Mouse (Mus musculus) heart, embryonic 14.5 days (tissue): ENCODE data around the gene Sgcb. TPM values are rescaled to one million over a fixed set of nuclear protein-coding genes. Genes with fewer than 3 reads are reported as not detected.
A peak's percentile ranks its signal among the peaks of the same experiment; 100 is the strongest.

Experiments used
- ATAC-seq: fragments of 200-750 bp; cut with Nextera tagmentation; 2 replicates; pipeline ENCODE4 v1.8.0; 2017; ENCODE audit warnings: low read depth, moderate TSS enrichment; ENCODE audit not compliant: insufficient number of reproducible peaks, insufficient read depth, low FRiP score
- H3K27ac ChIP-seq, 2 experiments: fragments of 200-500 bp in 1 of 2; fragments of 300-500 bp in 1 of 2; sonication (generic) in 1 of 2; replicated peaks in 1 of 2; 2 replicates each; pipeline ENCODE4 v1.5.1; 2012 to 2014; ENCODE audit warnings: low read depth in 2 of 2, low read length in 2 of 2, control low read depth in 1 of 2, mild to moderate bottlenecking in 1 of 2, mixed read lengths in 1 of 2; ENCODE audit not compliant: control insufficient read depth in 1 of 2, insufficient read depth in 1 of 2
- H3K27me3 ChIP-seq: fragments of 300-500 bp; sonication (generic); 2 replicates; pipeline ENCODE4 v1.6.1; 2014; ENCODE audit warnings: mild to moderate bottlenecking, low read length, control low read depth; ENCODE audit not compliant: control insufficient read depth, insufficient read depth
- H3K36me3 ChIP-seq: fragments of 300-500 bp; sonication (generic); 2 replicates; pipeline ENCODE4 v1.6.1; 2014; ENCODE audit warnings: mild to moderate bottlenecking, control low read depth, low read length, mixed read lengths; ENCODE audit not compliant: control insufficient read depth, insufficient read depth
- H3K4me1 ChIP-seq, 2 experiments: fragments of 200-500 bp in 1 of 2; fragments of 300-500 bp in 1 of 2; sonication (generic) in 1 of 2; 2 replicates each; pipeline ENCODE4 v1.6.1; 2012 to 2014; ENCODE audit warnings: low read length in 2 of 2, control low read depth in 1 of 2, mixed read lengths in 1 of 2; ENCODE audit not compliant: control insufficient read depth in 2 of 2, insufficient read depth in 2 of 2
- H3K4me2 ChIP-seq: fragments of 300-500 bp; sonication (generic); 2 replicates; pipeline ENCODE4 v1.6.1; 2014; ENCODE audit warnings: mild to moderate bottlenecking, low read length
- H3K4me3 ChIP-seq, 2 experiments: fragments of 200-500 bp in 1 of 2; fragments of 300-500 bp in 1 of 2; sonication (generic) in 1 of 2; 2 replicates each; pipeline ENCODE4 v1.5.1; 2012 to 2014; ENCODE audit warnings: low read length in 2 of 2, mild to moderate bottlenecking in 2 of 2, control low read depth in 1 of 2, low read depth in 1 of 2, moderate library complexity in 1 of 2; ENCODE audit not compliant: control insufficient read depth in 1 of 2, insufficient read depth in 1 of 2
- H3K9ac ChIP-seq: fragments of 300-500 bp; sonication (generic); 2 replicates; pipeline ENCODE4 v1.6.1; 2014; ENCODE audit warnings: mild to moderate bottlenecking, low read length
- H3K9me3 ChIP-seq: fragments of 300-500 bp; sonication (generic); 2 replicates; pipeline ENCODE4 v1.6.1; 2016; ENCODE audit warnings: low read length, control low read depth; ENCODE audit not compliant: control insufficient read depth
- WGBS: fragments of 180-500 bp; shearing (Covaris S2); extraction: QIAGEN DNeasy Blood & Tissue Kit; methylation state at CpG from one replicate; pipeline ENCODE4 v1.1.7; 2014; 5-methylcytosine and 5-hydroxymethylcytosine counted together
- polyA plus RNA-seq: library from polyadenylated mRNA; unstranded; fragments of >200 nt; fragmentation: Nextera tagmentation; extraction: Ambion mirVana; gene quantifications from 2 replicates; pipeline ENCODE4 v1.2.1, GENCODE M21; 2014

The Sgcb gene
- polyA plus RNA-seq, 1 experiment from 2014 or later = 37.9 TPM

DNA sequence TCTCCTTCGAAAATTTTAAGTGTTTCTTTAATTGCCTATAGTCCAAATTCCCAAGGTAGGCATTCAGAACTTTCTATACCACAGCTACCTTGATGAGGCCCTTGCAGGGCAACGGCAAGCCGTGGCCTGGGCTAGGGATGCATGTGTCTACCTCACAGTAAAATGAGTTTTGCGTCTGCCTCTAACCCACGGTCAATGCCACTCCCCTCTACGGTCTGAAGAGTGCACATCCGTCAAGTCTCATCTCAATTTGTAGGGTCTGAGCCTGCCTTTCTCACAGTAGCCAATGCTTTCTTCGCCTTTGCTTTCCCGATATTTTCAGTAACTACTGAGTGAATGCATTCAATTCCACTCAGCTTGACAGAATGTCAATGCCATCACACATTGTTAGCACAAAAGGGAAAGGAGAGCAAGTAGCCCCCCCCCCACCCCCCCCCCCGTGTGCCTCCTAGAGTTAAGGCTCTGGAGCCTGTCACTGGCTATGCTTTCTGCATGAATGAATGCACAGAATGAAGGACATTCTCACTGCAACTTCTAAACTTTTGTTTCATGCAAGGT, 16.5 kb downstream of the Sgcb start:
- H3K27me3 ChIP-seq = no peaks in the 10 kb centered on the region
- no peak for ATAC-seq
- no peak overlapping the region for H3K9ac ChIP-seq
- peaks cover 4 to 18% of the 10 kb centered on the region in 2 experiments; a peak in 1 of 4 replicates for H3K4me1 ChIP-seq
- WGBS = 55% methylated on average over 10 of the region's 10 CpGs
- H3K27ac ChIP-seq = no peak overlapping the region
- H3K4me3 ChIP-seq = no peak overlapping the region
- H3K36me3 ChIP-seq = peaks cover 29% of the 10 kb centered on the region
- no peak overlapping the region for H3K4me2 ChIP-seq
- 0 out of 2 replicates have a peak, but pooled peaks cover 3% of the 10 kb centered on the region for H3K9me3 ChIP-seq

- H3K27me3 ChIP-seq = no peaks in the 10 kb centered on the region
- peaks cover 22% of the 10 kb centered on the region for H3K36me3 ChIP-seq
- no peak overlapping the region for H3K27ac ChIP-seq
- peaks cover 4 to 18% of the 10 kb centered on the region in 2 experiments; a peak in 2 of 4 replicates for H3K4me1 ChIP-seq
- no peak overlapping the region for H3K4me3 ChIP-seq
- no peak for ATAC-seq
- WGBS = 43% methylated on average over 5 of the region's 5 CpGs
- H3K9ac ChIP-seq = no peak overlapping the region
- 0 out of 2 replicates have a peak, but pooled peaks cover 3% of the 10 kb centered on the region for H3K9me3 ChIP-seq
- H3K4me2 ChIP-seq = 0 out of 2 replicates have a peak overlapping the region, but pooled peaks have one; percentile 5
Observed at GRCm38 (mm10) chr5:73630141-73630540, 17.4 kb downstream of the Sgcb start.

- Histone ChIP-seq H3K4me1 (peaks cover 4 to 18% of the 10 kb centered on the region in 2 experiments; a peak in 2 of 4 replicates), H3K36me3 (0 out of 2 replicates have a peak, but pooled peaks cover 6% of the 10 kb centered on the region), H3K27ac (no peak overlapping the region), H3K27me3 (no peaks in the 10 kb centered on the region), H3K9ac (no peak overlapping the region), H3K9me3 (no peaks in the 10 kb centered on the region), H3K4me2 (no peak overlapping the region), H3K4me3 (no peak overlapping the region)
- WGBS = 79% methylated on average over 15 of the region's 15 CpGs
- no peak for ATAC-seq
Observed at GRCm38 (mm10) chr5:73627991-73628390, 19.6 kb downstream of the Sgcb start.

DNA sequence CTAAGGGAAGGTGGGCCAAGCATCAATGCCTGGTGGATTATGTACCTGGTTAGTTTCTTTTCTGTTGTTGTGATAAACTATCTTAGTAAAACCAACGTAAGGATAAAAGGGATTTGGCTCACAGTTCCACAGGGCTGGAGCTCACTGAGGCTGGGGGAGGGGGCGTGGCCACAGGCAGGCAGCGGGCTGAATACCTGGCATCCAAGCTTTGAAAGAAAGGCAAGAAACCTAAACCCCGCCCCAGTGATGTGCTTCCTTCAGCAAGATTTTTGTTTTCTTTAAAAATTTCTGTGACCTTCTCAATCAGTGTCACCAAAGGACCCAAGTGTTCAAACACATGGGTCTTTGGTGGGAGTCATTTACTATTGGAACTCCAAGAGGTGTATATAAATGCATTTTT, 20.0 kb downstream of the Sgcb start:
- H3K9me3 ChIP-seq = no peaks in the 10 kb centered on the region
- no peak overlapping the region for H3K4me2 ChIP-seq
- H3K4me1 ChIP-seq = peaks cover 4 to 18% of the 10 kb centered on the region in 2 experiments; a peak in 2 of 4 replicates
- H3K27me3 ChIP-seq = no peaks in the 10 kb centered on the region
- 0 out of 2 replicates have a peak, but pooled peaks cover 2% of the 10 kb centered on the region for H3K36me3 ChIP-seq
- no peak overlapping the region for H3K27ac ChIP-seq
- H3K9ac ChIP-seq = no peak overlapping the region
- no peak overlapping the region for H3K4me3 ChIP-seq
- no peak for ATAC-seq
- 61% methylated on average over 4 of the region's 4 CpGs for WGBS

GRCm38 (mm10) chr5:73626842-73627241, 20.7 kb downstream of the Sgcb start:
- WGBS = 89% methylated on average over 7 of the region's 7 CpGs
- ATAC-seq = no peak
- Histone ChIP-seq H3K36me3 (no peaks in the 10 kb centered on the region), H3K4me3 (no peak overlapping the region), H3K4me2 (no peak overlapping the region), H3K9ac (no peak overlapping the region), H3K9me3 (no peaks in the 10 kb centered on the region), H3K4me1 (peaks cover 4 to 18% of the 10 kb centered on the region in 2 experiments; a peak in 2 of 4 replicates), H3K27ac (no peak overlapping the region), H3K27me3 (no peaks in the 10 kb centered on the region)

GRCm38 (mm10) chr5:73625505-73625904, 22.1 kb downstream of the Sgcb start:
- no peak overlapping the region for H3K9ac ChIP-seq
- peaks cover 2 to 9% of the 10 kb centered on the region in 2 experiments; a peak in 2 of 4 replicates for H3K4me1 ChIP-seq
- no peak for ATAC-seq
- WGBS = 62% methylated on average over 1 of the region's 1 CpGs
- H3K9me3 ChIP-seq = no peaks in the 10 kb centered on the region
- H3K4me3 ChIP-seq = no peak overlapping the region
- no peaks in the 10 kb centered on the region for H3K36me3 ChIP-seq
- H3K4me2 ChIP-seq = no peak overlapping the region
- no peak overlapping the region for H3K27ac ChIP-seq
- H3K27me3 ChIP-seq = no peaks in the 10 kb centered on the region

- no peak for ATAC-seq
- Histone ChIP-seq H3K27me3 (no peaks in the 10 kb centered on the region), H3K4me3 (no peak overlapping the region), H3K4me1 (no peaks in the 10 kb centered on the region), H3K27ac (no peak overlapping the region), H3K4me2 (no peak overlapping the region), H3K9me3 (no peaks in the 10 kb centered on the region), H3K36me3 (no peaks in the 10 kb centered on the region), H3K9ac (no peak overlapping the region)
- WGBS = 72% methylated on average over 1 of the region's 1 CpGs
Observed at GRCm38 (mm10) chr5:73618969-73619368, 28.6 kb downstream of the Sgcb start.

DNA sequence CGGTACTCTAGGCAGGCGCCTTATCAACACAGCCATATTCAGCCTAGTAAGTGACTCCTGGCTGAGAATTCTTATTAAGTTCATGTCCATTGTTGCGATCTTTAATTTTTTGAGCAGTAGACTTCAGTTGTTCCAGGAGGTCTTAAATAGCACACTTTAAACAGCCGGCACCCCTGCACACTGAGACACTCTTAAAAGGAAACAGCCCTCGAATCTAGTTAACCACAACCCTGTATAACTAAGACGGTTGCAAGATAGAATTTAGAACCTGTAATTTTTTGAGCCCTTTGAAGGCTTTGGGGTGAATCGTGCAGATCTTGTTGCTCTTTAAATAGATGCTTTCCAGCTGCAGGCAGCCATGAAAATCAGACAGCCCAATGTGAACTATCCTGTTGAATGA, 32.4 kb downstream of the Sgcb start:
- Histone ChIP-seq H3K4me1 (no peaks in the 10 kb centered on the region), H3K36me3 (no peaks in the 10 kb centered on the region), H3K9me3 (no peaks in the 10 kb centered on the region; the same call in 1 of the 2 replicates), H3K27me3 (no peaks in the 10 kb centered on the region), H3K4me2 (no peak overlapping the region), H3K4me3 (no peak overlapping the region), H3K9ac (no peak overlapping the region), H3K27ac (no peak overlapping the region)
- ATAC-seq = no peak
- 70% methylated on average over 7 of the region's 7 CpGs for WGBS
